Mouse (Mus musculus): Measurements from ENCODE around the gene B3galnt1. TPM values are rescaled to one million over a fixed set of nuclear protein-coding genes. Genes with fewer than 3 reads are reported as not detected.

Gene B3galnt1
- total RNA-seq (2022) = 1 to 10 TPM in 3 of 4 experiments, under 1 TPM in 1; 0.90 to 1.9 (median 1.5) TPM

DNA sequence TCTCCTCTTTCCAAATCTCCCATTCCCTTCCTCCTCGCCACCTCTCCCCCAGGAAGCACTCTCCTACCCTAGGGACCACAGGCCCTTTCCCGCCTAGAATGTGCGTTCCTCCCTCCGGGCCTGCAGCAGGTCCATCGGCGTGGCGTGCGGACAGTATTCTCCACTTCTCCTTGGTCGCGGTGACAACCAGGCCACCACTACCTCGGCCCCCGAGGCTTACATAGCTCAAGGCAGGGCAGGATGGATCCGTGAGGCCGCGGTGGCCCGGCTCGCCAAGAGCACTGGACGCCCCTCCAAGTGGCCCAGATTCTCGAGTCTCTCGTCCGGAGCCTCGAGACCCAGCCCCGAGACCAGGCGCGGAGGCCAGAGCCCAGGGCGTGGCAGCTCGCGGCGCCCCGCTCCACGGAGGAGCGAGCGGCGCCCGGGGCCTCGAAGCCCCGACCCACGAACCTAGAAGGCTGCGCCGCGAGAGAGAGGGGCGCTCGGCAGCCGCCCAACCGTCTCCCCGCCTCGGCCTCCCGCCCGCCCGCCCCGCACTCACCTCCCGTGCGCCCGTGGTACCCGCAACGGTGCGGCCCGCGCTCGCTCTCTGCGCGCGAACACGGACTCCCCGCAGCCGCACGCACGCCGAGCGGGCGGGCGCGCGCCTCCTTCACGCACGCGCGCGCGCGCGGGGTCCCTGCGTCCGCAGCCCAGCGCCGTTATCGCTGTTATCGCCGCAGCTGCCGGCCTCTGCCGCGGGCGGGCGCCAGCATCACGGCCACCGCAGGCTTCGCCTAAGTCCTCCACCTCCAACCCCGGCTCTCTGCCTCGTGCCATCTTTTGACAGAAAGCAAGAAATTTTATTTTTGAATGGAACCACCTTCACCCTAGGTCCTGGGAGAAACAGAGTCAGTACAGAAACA lies at the start of gene B3galnt1:
Gene B3galnt1, minus strand, starts transcription at position 700 of the 905 bp plus-strand sequence.
- peak in 1 of 2 experiments; percentile 19 for DNase-seq (ENCODE audit: low spot score in 2 of 2)

DNA sequence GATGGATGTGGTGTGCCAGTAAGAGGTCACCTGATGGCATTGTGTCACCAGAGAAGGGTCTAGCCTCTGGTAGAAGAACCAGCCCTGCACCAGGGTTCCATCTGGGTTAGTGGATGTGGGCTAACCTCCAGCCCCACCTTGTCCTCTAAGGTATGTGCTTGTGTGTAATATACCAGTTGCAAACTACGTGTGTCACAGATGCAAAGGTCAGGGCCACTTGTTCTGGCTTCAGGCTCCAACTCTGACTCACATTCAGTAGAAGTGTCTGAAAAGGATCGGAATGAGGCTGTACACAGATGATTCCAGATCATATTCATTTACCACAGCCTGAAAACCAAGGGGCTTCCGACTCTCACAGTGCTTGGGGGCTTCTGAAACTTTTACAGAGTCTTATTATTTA lies 35.8 kb upstream of the B3galnt1 start:
- no peak for DNase-seq (ENCODE audit: low spot score in 2 of 2)

DNA sequence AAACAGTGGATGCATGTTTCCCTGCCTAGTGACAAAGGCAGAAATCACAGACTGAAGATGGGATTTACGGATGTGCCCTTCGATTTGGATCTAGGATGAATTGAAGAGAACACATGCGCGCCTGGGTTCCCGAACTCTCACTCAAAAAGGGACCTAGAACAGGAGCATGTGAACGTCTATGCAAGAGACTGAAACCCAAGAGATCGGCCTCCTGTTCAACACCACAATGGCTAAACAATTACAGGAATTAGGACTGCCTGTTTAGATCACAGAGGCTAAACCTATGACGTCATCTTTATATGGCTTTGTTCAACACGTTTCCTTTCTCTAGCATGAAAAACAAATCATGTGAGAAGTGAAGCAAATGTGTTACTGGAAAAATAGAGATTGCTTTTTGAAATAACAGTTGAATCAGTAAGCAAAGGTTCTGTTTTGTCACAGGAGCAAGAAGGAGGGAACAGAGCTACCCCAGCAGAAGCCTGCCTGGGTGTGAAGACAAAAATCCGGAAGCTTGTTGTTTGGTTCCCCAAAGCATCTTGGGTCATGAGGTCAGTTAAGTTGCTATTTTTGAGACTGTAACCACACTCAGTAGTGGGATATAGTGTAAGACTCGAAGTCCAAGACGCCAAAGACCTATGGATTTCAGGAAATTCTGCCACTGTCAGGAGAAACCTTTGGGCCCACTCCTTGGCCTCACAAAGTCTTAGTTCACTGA lies 35.1 kb upstream of the B3galnt1 start:
- DNase-seq (ENCODE audit: low spot score in 2 of 2) = no peak

DNA sequence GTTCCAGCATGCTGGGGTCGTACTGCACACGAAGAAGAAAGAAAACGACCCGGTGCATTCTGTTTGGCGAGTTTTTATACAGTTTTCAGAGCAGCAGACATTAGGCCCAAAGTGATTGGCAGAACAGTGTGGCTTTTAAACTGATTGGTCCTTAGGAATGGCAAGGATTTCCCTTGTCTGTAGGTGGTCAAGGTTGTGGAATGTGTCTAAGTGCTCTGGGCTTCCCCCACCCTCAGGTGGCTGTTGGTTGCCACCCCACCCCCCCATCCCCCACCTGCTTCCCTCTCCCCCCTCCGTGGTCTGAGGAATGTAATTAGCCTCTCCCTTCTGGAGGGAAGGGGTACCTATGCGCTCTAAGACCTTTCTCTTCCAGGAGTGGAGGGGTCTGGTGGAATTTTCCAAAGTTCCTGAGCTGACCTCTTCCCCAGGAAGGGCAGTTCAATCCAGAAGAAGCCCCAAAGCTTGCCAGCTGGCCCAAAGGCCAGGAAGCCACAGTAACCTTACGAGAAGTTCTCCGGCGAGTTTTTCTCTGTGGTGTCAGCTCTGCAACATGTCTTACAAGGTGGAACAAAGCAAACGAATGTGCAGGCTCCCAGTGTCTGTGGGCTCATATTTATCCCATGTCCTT lies 28.3 kb upstream of the B3galnt1 start:
- DNase-seq (ENCODE audit: low spot score in 2 of 2) = no peak

DNA sequence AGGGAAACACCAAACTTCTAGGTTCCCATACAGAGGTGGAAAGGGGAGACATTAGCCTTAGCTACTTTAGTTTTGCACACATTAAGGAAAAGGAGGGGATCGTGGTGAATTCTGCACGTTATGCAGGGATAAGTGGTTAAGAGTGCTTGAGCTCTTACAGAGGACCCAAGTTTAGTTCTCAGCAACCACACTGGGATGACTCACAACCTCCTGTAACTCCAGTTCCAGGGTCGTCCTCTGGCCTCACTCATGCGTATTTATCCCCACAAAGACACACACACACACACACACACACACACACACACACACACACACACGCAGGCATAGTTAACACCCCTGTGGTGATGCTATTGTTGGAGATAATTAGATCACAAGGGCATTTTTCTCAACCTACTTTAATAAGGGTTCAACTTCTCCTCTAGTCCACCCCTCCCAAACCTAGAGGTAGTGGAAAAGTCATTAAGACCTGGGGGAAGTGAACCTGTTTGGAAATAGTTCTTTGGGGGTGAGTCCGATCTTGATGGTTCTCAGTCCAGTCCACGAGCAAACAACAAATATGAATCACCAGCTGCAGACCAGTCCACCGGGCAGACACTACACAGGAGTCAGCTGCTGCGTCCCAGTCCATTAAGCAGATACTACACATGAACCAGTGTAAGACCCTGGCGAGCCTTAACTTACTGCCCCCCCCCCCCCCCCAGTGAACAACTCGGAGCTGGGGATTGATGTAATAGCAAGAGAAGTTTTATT lies 27.6 kb upstream of the B3galnt1 start:
- no peak for DNase-seq (ENCODE audit: low spot score in 2 of 2)

DNA sequence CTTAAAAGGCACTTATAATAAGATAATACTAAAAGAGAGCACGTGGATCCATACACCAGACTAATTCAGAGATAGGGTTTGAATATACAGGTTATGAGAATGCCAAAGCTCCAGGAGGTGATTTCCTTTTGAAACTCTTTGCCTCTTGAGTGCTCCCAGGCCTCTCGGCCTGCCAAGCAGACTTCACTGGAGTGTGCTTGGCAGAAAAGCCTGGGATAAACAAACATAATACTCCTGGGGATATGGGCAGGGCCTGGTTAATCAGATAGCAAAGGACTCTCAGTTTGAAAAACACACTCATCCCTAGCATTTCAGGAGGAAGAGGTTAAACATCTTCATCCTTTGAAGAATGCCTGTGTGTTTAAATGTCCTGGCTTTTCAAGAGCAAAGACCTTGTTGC lies 25.4 kb upstream of the B3galnt1 start:
- DNase-seq (ENCODE audit: low spot score in 2 of 2) = no peak

DNA sequence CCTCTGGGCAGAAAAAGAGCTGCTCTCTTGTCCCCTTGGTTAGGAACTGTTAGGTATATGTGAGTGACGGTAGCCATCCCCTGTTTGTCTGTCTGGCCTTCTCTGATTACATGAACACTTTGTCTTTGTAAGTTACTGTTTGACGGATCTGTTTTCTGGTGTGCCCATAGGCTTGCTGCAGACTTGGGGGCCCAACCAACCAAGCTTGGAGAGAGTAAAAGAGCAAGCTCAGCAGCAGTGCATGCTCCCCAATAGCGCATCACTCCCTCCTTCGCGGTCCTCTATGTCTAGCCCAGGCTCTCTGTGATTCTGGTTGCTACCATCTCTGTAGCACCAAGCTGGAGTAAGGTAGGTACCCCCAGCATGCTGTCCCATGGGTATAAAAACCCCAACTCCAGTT lies 9.1 kb upstream of the B3galnt1 start:
- no peak for DNase-seq (ENCODE audit: low spot score in 2 of 2)

DNA sequence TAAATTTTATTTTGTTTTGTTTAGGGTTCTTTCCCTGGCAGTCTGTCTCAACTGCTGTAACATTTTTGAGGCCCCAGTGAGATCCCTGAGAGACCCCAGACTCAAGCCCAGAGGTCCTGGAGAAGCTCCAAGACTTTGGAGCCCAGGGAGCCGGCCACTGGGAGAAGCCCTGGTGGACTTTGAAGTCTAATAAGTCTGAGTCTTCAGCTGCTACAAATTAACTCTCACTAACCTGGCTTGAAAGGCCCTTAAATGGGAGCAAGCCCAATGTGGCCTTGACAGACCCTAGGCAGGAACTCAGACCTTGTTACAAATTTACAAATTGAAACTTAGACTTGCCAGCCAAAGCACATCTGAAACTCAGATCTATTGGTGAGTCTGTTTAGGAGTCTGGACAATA lies 8.7 kb upstream of the B3galnt1 start:
- DNase-seq (ENCODE audit: low spot score in 2 of 2) = no peak

DNA sequence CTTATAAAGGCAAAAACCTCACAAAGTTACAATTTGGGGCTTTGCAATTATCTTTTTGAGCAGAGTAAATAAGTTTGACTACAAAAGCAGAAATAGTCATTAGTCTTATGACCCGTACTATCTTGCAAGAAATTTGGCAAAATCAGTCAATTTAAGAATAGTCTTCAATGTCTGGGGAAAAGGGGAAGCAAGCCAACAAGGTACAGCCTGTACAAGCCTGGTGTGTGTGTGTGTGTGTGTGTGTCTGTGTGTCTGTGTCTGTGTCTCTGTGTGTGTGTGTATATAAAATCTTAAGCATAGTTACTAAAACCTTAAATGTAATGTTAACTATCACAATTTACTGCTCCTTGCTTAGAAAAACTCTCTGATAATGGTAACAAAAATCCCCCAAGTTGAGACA lies 8.2 kb upstream of the B3galnt1 start:
- DNase-seq (ENCODE audit: low spot score in 2 of 2) = no peak

DNA sequence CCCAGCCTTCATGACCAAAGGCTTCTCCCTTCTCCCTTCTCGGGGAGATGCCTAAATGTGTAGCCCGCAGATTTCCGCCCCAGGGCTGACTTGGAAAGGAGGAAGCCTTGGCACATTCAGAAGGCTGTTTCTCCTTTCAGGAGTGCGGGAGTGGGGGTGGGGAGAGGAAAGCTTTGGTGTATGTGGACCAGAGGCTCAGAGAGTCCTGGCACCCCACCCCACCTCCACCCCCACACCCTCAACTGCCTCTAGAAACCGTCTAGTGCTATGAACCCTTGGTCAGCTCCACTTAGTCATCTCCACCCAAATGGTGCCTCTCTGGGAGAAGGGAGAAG lies 373 bp upstream of the B3galnt1 start:
- no peak for DNase-seq (ENCODE audit: low spot score in 2 of 2)

DNA sequence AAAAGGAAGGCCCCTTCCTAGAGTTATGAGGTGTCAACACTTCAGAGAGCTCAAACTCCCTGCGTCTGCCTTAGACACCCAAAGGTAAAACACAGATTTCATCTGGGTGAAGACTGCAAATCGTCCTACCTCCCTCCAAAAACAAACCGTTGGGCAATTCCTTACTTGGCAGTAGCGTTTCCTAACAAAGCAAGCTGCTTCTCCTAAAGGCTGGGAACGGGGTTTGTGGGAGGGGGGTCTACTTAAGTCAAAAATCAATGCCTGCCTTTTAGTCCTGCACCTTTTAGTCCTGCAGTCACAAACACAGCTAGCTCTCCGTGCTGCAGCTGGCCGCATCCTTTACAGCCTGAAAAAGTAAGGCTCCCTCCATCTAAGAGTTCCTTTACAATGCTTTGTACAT lies 944 bp downstream of the B3galnt1 start:
- no peak for DNase-seq (ENCODE audit: low spot score in 2 of 2)

DNA sequence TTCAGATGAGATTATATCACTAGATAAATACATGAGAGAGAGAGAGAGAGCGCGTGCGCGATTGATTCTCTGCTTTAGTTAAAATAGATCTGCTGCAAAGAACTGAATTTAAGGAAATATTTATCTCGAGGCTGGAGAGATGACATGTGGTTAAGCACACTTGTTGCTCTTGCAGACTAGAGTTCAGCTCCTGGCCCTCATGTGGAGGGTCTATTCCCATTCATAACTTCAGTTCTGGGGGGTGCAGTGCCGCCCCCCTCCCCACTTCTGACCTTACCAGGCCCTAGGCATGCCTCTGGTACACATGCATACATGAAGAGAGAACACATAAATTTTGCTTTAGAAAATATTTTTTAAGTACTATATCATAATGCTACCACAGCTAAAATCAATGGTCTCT lies 1.5 kb downstream of the B3galnt1 start:
- no peak for DNase-seq (ENCODE audit: low spot score in 2 of 2)

DNA sequence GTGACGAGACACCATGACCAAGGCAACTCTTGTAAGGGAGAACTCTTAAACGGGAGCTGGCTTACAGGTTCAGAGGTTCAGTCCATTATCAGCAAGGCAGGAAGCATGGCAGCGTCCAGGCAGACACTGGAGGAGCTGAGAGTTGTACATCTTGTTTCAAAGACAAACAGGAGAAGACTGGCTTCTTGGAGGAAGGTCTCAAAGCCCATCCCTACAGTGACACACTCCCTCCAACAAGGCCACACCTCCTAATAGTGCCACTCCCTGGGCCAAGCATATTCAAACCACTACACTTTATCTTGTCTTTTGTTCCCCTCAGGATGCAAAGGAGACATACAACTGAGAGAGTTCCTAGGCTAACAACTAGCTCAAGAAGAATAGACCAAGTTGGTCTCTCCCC lies 2.6 kb downstream of the B3galnt1 start:
- DNase-seq (ENCODE audit: low spot score in 2 of 2) = no peak

DNA sequence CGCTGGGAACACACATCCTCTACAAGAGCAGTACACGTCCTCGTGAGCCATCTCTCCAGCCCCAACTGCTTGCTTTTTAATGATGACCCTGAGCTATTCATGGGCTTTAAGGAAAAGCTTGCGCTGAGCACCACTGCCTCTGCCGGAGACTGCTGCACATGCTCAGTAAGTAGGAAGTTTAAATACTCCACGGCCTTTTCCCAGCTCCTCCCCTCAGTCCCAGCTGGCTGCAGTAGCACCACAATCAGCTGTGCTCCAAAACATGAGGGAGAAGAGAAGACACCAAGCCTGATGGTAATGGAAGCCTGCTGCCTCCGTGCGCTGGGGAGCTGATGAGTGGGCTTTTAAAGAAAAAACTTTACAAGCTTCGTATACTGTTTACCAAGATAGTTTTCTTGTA lies 4.7 kb downstream of the B3galnt1 start:
- DNase-seq (ENCODE audit: low spot score in 2 of 2) = no peak

DNA sequence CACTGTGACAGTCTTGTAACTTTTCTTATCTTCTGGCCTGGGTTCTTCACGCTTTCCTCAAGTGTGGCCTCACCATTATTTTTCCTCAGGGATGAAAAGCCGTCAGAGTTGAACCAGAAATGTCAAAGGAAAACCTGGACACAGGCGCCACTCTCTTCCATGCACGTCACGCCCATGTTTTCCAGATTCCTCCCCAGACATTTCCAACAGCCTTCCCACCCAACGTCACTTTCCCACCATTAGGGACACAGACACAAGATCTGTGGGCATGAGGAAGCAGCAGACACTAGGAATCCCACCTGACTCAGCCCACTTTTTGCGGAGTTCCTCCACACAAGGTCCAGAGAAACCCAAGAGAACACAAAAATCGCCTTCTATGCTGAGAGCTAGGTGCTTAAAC lies 5.3 kb downstream of the B3galnt1 start:
- no peak for DNase-seq (ENCODE audit: low spot score in 2 of 2)

DNA sequence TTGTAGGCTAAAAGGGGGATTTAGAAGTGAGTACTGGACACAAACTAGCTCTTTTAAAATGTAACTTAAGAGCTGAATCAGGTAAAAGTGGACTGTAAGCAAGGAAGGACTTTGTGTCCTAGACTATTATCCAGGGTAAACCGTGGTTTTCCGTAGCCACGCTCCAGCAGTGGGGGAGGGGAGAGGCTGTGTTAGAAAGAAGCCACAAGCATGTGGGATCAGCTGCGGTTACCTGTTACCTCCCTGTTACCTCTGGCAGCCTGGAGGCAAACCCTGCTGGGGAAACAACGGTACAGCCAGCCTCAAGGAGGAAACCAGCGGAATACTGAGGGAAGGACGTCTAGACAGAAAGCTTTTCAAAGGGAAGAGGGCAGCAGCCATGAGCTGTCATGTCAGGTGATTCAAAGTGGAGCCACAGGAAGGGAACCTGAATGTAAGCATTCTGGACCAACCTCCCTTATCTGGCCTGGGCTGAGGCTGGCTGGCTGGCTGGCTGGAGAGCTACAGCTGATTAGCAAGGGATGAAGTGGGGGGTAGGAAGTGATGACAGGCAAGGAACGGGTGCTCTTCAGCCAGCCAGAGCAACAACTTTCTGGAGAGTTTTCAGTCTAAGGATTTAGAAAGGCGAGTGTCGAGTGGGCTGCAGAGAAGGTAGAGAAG lies 10.5 kb downstream of the B3galnt1 start:
- no peak for DNase-seq (ENCODE audit: low spot score in 2 of 2)

DNA sequence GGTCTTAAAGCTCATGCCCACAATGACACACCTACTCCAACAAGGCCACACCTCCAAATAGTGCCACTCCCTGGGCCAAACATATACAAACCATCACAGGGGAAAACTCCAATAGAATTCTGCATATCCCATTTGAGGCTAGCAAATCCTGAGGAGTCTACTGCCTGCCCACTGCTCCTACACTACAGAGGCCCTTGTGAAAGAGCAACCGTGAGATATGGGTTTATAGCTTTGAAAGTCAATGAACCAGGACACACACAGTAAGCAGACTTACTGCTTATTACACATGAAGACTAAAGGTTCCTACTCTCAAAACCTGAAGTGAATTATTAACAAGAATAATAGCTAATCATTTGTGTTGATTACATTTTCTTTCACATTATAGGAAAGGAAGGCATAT lies 15.0 kb downstream of the B3galnt1 start:
- no peak for DNase-seq (ENCODE audit: low spot score in 2 of 2)

DNA sequence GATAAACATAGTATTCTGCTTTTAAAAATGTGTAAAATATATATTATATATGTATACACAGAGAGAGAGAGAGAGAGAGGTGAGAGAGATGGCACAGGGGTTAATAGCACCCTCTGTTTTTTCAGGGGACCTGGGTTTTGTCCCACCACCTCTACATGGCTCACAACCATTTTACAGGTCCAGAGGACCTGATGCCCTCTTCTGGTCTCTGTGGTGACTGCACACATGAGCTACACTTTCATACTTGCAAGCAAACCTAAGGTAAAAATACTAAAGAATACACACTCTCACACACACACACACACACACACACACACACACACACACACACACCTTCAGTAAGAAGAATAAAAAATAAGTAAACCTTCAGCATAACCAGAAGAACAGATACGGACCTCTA lies 20.0 kb downstream of the B3galnt1 start:
- DNase-seq (ENCODE audit: low spot score in 2 of 2) = no peak

DNA sequence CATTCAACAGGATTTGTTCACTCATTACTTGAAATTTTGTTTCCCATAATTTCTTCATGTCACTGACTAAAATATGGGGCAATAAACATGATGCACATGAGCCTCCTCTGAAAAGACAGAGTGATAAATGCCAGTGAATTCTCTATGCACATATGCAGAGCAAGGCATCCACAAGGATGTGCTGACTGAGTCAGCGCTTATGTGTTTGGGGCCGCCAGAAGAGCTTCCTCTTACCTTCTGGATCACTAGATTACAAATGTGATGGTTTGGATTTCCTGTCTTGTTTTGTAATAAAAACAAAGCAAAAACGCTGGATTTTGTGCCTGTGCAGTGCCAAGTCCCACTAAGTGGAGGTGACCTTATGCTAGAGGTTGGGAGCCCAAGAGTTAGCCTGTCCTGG lies 22.0 kb downstream of the B3galnt1 start:
- DNase-seq (ENCODE audit: low spot score in 2 of 2) = no peak

DNA sequence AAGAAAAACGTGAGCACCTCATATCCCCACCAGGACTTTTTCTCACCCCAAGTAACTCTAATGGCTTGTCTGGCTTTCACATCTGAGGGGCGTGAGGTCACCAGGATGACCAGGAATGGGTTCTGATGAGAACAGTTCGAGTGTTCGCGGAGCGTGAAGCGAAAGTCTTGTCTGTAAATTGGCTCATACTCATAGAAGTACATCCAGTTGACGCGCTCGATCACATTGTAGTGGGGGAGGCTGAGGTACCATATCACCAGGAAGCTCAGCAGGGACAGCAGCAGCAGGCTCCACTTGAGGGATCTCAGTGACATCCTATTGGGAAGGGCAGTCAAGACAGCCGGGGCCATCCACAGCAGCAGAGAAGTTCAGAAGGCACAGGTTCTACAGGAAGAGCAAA lies 23.2 kb downstream of the B3galnt1 start:
- no peak for DNase-seq (ENCODE audit: low spot score in 2 of 2)

DNA sequence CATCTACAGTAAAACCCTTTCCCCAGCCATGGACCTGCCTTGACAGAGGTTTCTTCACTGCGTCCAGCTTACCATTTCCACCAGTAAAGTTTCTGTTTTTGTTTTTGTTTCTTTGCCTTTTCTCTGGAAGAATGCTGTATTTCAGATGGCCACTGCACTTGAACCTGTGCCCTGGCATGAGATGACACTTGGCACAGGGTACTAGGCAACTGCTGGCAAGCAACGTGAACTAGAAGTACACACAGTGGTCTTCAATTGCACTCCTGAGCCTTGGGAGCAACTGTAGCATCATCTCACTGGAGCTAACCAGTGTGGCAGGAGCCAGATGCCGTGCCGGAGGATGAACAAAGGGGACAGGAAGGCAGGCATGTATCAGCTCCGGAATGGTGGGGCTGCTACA lies 26.2 kb downstream of the B3galnt1 start:
- DNase-seq (ENCODE audit: low spot score in 2 of 2) = no peak

All from gastrocnemius, adult 8-10 months (tissue).